Mouse (Mus musculus) small intestine, adult 2 months (tissue): ENCODE measurements at regions not wholly inside any gene's neighbourhood (a gene's known extent, or its start where the extent isn't known, plus 50 kb on each side); places are given as distances from the start of the nearest gene placed in this dataset.

ENCODE experiments used
- CTCF ChIP-seq: fragments of 200-500 bp; IDR thresholded peaks from 2 replicates; pipeline ENCODE4 v1.5.1; 2012; ENCODE audit warnings: low read depth, mild to moderate bottlenecking, control low read depth, inconsistent platforms, low read length, moderate library complexity, mixed read lengths; ENCODE audit not compliant: insufficient replicate concordance, insufficient read length; ENCODE audit errors: extremely low read depth
- POLR2A ChIP-seq: fragments of 200-500 bp; IDR thresholded peaks from 2 replicates; pipeline ENCODE4 v1.6.1; 2012; ENCODE audit warnings: low read depth, mild to moderate bottlenecking, control low read depth, inconsistent platforms, low read length, moderate library complexity

GRCm38 (mm10) chr12:107222106-107222505, 266.3 kb upstream of the 3110018I06Rik start:
- no peak for TF ChIP-seq CTCF
- TF ChIP-seq POLR2A = no peak
